8 mouse cellular contexts compared by ENCODE assay signal in the genomic region with DNA sequence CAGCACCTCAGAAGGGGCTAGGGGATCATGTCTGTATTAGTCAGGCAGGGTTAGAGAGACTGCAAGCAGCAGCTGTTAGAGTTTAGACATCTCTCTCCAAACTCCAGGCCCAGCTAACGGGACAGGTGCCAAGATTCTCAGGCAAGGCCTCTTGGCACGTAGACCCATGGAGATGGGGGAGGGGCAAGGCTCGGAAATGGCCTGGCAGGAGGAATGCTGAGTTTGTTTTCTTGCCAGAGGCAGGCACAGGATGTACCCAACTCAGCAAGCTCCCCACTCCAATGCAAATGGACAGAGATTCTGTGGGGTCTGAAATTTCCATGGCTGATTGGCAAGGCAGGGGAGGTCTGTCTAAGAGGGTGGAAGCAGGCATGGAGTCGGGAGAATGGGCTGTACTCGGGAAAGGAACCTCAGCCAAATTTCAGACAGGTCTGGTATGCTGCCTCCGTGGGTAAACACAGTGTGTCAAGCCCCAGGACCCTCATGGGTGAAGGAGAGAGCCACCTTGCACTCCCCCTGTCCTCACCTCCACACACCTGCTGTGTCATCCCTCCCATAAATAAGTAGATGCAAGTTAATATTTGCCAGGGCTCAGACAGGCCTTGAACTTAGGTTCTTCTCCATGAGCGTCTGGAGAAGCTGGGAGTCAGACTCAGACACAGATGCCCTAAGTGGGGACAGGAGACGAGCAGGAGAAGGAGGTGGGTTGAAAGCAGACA. TPM values are rescaled to one million over a fixed set of nuclear protein-coding genes. Genes with fewer than 3 reads are reported as not detected.
DNase-seq lines count a peak whose midpoint lies in the region; ATAC-seq lines count a peak whose summit lies in the region.

No protein-coding gene starts in this region.

- peak; percentile 33 for DNase-seq in cerebellum, adult 11 months
- DNase-seq in cerebellum, adult 8-10 months: no peak
- peak; percentile 72 for DNase-seq in brain, embryonic 18.5 days (ENCODE audit: low read depth, low spot score)
- DNase-seq in gastrocnemius, postnatal 25 days: peak; percentile 85
- DNase-seq in kidney, adult 8-10 months: peak; percentile 95 to 96
- DNase-seq in left cerebral cortex, postnatal 4 days: peak; percentile 96
- no peak for DNase-seq in spleen, postnatal 14 days (ENCODE audit: low spot score in 2 of 2)

- no peaks in the 10 kb centered on the region for H3K36me3 ChIP-seq in neural tube, embryonic 15.5 days

- no peaks in the 10 kb centered on the region for H3K27me3 ChIP-seq in neural tube, embryonic 15.5 days (replicated peaks)

- peak overlapping the region; percentile 63 for H3K27ac ChIP-seq in neural tube, embryonic 15.5 days (replicated peaks)

- 40% methylated on average over 8 of the region's 8 CpGs for WGBS in neural tube, embryonic 15.5 days

- ATAC-seq in neural tube, embryonic 15.5 days (ENCODE audit: low FRiP score): peak; percentile 61

- H3K4me3 ChIP-seq in neural tube, embryonic 15.5 days (replicated peaks): no peak overlapping the region

- intact Hi-C loops in left cerebral cortex, postnatal 4 days (cut with DNase I): no loop called here

- H3K4me2 ChIP-seq in neural tube, embryonic 15.5 days: no peak overlapping the region

- H3K4me1 ChIP-seq in neural tube, embryonic 15.5 days: peaks cover 12% of the 10 kb centered on the region

- no peak overlapping the region for H3K9ac ChIP-seq in neural tube, embryonic 15.5 days (replicated peaks)

- no peaks in the 10 kb centered on the region for H3K9me3 ChIP-seq in neural tube, embryonic 15.5 days (replicated peaks)

RNA-seq across cellular contexts. Expression of a gene that starts 19.4 kb away (rescaled TPM):
- total RNA-seq in gastrocnemius, postnatal 25 days (2021): 100 to 1,000 TPM; 102 to 256 TPM
- total RNA-seq in left cerebral cortex, postnatal 4 days (2021): 10 to 100 TPM; 66.4 to 74.7 TPM
- polyA plus RNA-seq in neural tube, embryonic 15.5 days (2015; fragmentation: Nextera tagmentation; extraction: Ambion mirVana): 200 and 267 TPM in 2 replicates

RNA-seq across cellular contexts. Expression of a gene that starts 52.0 kb away (rescaled TPM):
- total RNA-seq in gastrocnemius, postnatal 25 days (2021): 1 to 10 TPM; 1.6 to 2.5 TPM
- 10 to 100 TPM; 31.4 to 33.9 TPM for total RNA-seq in left cerebral cortex, postnatal 4 days (2021)
- 22.7 and 25.8 TPM in 2 replicates for polyA plus RNA-seq in neural tube, embryonic 15.5 days (2015; fragmentation: Nextera tagmentation; extraction: Ambion mirVana)

Comparison
In these comparisons a context has a peak if more than half of its experiments do, and no peak if none do; other contexts are left out.
1. DNase-seq: peak in cerebellum, adult 11 months (single experiment), brain, embryonic 18.5 days (single experiment), gastrocnemius, postnatal 25 days (single experiment), kidney, adult 8-10 months (2 of 2) and left cerebral cortex, postnatal 4 days (single experiment); none in cerebellum, adult 8-10 months (single experiment) and spleen, postnatal 14 days (0 of 2).
2. RNA of a gene that starts 52.0 kb away (total RNA-seq): 31.4 to 33.9 TPM in left cerebral cortex, postnatal 4 days; 1.6 to 2.5 TPM in gastrocnemius, postnatal 25 days; every median in the first group is over 4 times any median in the second.